Mouse (Mus musculus): ENCODE results near the gene Men1. TPM values are rescaled to one million over a fixed set of nuclear protein-coding genes. Genes with fewer than 3 reads are reported as not detected.

Men1 gene
- polyA plus RNA-seq, 1 experiment from 2014 or later, result 96.1 TPM

DNA sequence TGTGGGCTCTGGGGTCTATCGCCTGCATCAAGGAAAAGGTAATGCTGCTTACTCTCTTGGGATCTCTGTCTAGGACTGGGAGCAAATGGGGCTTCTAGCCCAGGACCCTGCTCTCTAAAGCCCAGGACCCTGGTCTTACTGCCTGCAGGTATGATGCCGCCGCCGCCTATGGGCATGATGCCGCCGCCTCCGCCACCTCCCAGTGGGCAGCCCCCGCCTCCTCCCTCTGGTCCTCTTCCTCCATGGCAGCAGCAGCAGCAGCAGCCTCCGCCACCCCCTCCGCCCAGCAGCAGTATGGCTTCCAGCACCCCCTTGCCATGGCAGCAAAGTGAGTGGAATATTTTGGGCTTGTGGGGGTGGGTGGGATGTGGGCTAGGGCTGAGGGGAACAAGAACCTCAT is 39.8 kb downstream of the Men1 start:
- Histone ChIP-seq H3K4me3 (replicated peaks; ENCODE audit: low read length) (no peak overlapping the region), H3K27me3 (replicated peaks; ENCODE audit: control insufficient read depth, insufficient read depth, low read length) (no peaks in the 10 kb centered on the region), H3K27ac (ENCODE audit: low read length) (no peak overlapping the region), H3K4me1 (replicated peaks; ENCODE audit: control insufficient read depth, insufficient read depth, low read length) (no peaks in the 10 kb centered on the region), H3K9me3 (ENCODE audit: control insufficient read depth, low read length) (no peaks in the 10 kb centered on the region), H3K36me3 (ENCODE audit: control insufficient read depth, insufficient read depth) (peaks cover 63% of the 10 kb centered on the region), H3K4me2 (ENCODE audit: low read length) (no peak overlapping the region), H3K9ac (replicated peaks; ENCODE audit: low read depth, low read length) (no peak overlapping the region)
- WGBS, result 97% methylated on average over 10 of the region's 10 CpGs
- no peak for ATAC-seq

DNA sequence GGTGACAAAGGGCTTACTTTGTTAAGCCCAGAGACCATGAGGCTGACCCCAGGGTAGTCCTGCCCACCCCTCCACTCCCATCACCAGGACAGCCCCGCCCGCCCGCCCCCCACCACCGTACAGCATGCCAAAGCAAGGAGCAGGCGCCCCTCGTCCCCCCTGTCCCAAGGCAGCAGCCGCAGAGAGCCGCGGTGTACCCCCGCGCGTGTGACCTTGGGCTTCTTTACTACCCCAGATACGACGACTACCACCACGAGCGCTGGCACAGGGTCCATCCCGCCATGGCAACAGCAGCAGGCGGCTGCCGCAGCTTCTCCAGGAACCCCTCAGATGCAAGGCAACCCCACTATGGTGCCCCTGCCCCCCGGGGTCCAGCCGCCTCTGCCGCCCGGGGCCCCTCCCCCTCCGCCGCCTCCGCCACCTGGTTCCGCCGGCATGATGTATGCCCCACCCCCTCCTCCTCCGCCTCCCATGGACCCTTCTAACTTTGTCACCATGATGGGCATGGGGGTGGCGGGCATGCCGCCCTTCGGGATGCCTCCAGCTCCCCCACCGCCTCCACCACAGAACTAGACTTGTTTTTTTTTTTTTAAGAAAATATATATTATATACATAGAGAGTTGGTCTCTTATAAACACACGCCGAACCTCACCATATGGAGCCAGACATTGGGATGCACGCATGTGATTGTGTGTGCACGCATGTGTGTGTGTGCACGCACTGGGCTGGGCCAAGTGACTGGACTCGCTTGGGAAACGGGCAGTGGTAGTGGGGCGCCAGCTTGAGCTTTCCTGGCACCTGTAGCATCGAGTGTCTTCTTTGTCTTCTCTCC is 40.9 kb downstream of the Men1 start:
- WGBS, result 91% methylated on average over 39 of the region's 42 CpGs
- Histone ChIP-seq H3K27ac (ENCODE audit: low read length) (no peak overlapping the region), H3K4me1 (replicated peaks; ENCODE audit: control insufficient read depth, insufficient read depth, low read length) (no peaks in the 10 kb centered on the region), H3K4me3 (replicated peaks; ENCODE audit: low read length) (no peak overlapping the region), H3K4me2 (ENCODE audit: low read length) (no peak overlapping the region), H3K36me3 (ENCODE audit: control insufficient read depth, insufficient read depth) (peaks cover 61% of the 10 kb centered on the region), H3K9me3 (ENCODE audit: control insufficient read depth, low read length) (no peaks in the 10 kb centered on the region), H3K9ac (replicated peaks; ENCODE audit: low read depth, low read length) (no peak overlapping the region), H3K27me3 (replicated peaks; ENCODE audit: control insufficient read depth, insufficient read depth, low read length) (no peaks in the 10 kb centered on the region)
- 0 out of 2 replicates have a peak, but pooled peaks have one; percentile 15 for ATAC-seq

DNA sequence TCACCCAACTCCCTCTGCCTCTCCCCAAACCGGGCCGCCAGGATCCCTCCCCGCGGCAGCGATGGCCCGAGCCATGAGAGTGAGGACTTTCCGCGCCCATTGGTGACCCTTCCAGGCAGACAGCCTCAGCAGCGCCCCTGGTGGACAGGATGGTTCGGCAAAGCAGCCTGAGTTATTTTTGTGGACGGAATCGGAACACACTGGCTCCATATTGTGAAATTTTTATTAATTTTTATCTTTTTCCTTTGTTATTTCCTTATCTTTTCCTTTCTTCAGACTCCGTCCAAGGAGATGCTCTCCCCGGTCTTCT is 41.4 kb downstream of the Men1 start:
- no peak overlapping the region for H3K27ac ChIP-seq (ENCODE audit: low read length)
- H3K4me2 ChIP-seq (ENCODE audit: low read length), result no peak overlapping the region
- H3K9me3 ChIP-seq (ENCODE audit: control insufficient read depth, low read length), result no peaks in the 10 kb centered on the region
- 75% methylated on average over 14 of the region's 14 CpGs for WGBS
- H3K4me3 ChIP-seq (replicated peaks; ENCODE audit: low read length), result no peak overlapping the region
- H3K9ac ChIP-seq (replicated peaks; ENCODE audit: low read depth, low read length), result no peak overlapping the region
- H3K4me1 ChIP-seq (replicated peaks; ENCODE audit: control insufficient read depth, insufficient read depth, low read length), result no peaks in the 10 kb centered on the region
- ATAC-seq, result no peak
- H3K36me3 ChIP-seq (ENCODE audit: control insufficient read depth, insufficient read depth), result peaks cover 59% of the 10 kb centered on the region
- H3K27me3 ChIP-seq (replicated peaks; ENCODE audit: control insufficient read depth, insufficient read depth, low read length), result no peaks in the 10 kb centered on the region

DNA sequence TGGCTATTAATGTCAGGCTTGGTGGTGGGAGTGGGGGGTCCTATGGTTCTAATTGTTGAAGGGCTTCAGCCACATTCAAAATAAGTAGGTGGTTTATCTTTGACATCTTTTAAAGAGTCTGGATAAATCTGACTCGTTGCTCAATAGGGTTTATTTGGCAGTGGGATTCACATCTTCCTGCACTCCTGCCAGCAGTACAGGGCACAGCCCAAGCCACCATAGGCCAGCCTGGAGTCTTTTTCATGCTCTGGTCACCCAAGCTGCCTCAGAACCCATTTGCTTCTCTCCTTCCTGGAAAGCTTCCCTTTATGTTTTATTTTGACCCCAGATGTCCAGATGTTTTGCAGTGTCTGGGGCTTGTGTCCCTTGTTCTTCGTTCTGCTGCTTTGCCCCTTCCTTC is 41.9 kb downstream of the Men1 start:
- H3K9me3 ChIP-seq (ENCODE audit: control insufficient read depth, low read length), result no peaks in the 10 kb centered on the region
- no peak overlapping the region for H3K27ac ChIP-seq (ENCODE audit: low read length)
- 70% methylated on average over 2 of the region's 2 CpGs for WGBS
- peaks cover 54% of the 10 kb centered on the region for H3K36me3 ChIP-seq (ENCODE audit: control insufficient read depth, insufficient read depth)
- H3K4me1 ChIP-seq (replicated peaks; ENCODE audit: control insufficient read depth, insufficient read depth, low read length), result no peaks in the 10 kb centered on the region
- H3K9ac ChIP-seq (replicated peaks; ENCODE audit: low read depth, low read length), result no peak overlapping the region
- no peak for ATAC-seq
- H3K4me3 ChIP-seq (replicated peaks; ENCODE audit: low read length), result no peak overlapping the region
- H3K27me3 ChIP-seq (replicated peaks; ENCODE audit: control insufficient read depth, insufficient read depth, low read length), result no peaks in the 10 kb centered on the region
- no peak overlapping the region for H3K4me2 ChIP-seq (ENCODE audit: low read length)

DNA sequence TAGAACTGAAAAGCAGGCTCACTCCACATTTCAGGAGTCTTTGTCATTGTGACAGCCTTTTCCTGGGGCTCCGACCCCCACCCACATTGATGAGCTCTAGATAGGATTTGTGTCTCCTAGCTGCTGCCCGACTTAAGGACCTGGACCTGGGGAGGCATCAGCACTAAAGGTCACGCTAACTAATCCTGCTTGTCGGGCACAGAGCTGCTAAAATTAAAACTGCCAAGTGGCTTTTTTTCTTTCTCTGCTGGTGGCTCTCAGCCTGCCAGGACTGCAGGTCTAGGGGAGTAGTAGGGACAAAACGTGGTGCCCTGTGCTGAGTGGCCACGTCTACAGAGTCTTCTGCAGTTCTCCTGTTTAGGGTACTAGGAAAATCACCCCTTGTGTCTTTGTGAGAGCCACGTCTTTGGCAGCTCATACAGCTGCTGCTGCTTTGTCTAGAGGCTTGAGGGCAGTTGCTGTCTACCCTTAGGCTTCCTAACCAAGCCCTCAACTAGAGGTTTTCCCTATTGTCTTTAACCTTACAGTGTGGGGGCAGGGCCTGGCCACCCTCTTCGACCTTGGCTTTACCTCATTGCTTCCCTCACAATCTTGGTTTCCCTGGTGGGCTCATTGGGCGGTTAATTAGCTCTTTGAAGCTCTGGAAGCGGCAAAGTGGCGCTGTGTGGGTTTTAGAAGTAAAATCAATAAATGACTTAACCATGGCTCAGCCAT is 42.7 kb downstream of the Men1 start:
- H3K4me1 ChIP-seq (replicated peaks; ENCODE audit: control insufficient read depth, insufficient read depth, low read length), result no peaks in the 10 kb centered on the region
- no peak overlapping the region for H3K9ac ChIP-seq (replicated peaks; ENCODE audit: low read depth, low read length)
- H3K9me3 ChIP-seq (ENCODE audit: control insufficient read depth, low read length), result no peaks in the 10 kb centered on the region
- H3K4me3 ChIP-seq (replicated peaks; ENCODE audit: low read length), result no peak overlapping the region
- WGBS, result 46% methylated on average over 11 of the region's 11 CpGs
- no peaks in the 10 kb centered on the region for H3K27me3 ChIP-seq (replicated peaks; ENCODE audit: control insufficient read depth, insufficient read depth, low read length)
- no peak for ATAC-seq
- H3K27ac ChIP-seq (ENCODE audit: low read length), result no peak overlapping the region
- no peak overlapping the region for H3K4me2 ChIP-seq (ENCODE audit: low read length)
- H3K36me3 ChIP-seq (ENCODE audit: control insufficient read depth, insufficient read depth), result peaks cover 46% of the 10 kb centered on the region

DNA sequence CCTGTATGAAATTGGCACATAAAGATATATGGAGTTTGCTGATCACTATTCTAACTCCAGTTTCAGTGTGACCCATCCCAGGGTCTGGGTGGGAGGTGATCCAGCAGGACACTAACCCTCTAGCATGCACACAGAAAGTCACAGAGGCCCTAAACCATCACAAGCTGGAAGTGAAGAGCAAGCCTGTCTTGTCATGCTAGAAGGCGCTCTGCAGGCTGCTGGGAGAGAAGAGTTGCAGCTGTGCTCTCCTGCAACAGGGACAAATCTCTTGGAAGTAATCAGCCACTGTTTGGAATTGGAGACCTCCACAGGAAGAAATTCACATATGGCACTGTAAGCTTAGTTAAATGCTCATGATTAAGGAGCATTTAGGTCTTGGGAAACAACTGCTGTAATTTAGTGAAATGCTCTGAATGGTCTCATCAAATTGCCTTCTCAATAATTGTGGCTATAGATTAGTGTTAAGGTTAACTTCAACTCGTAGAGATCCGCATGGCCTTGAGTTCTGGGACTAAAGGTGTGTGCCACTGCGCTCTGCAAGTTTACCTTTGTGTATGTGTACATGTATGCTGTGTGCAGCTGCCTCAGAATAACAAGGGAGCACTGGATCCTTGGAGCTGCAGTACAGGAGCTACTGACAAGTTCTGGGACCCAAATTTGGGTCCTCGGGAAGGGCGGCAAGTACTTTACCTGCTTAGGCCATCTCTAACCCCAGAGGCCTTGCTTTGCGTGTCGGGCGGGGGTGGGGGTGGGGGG is 45.8 kb downstream of the Men1 start:
- H3K4me2 ChIP-seq (ENCODE audit: low read length), result no peak overlapping the region
- no peak for ATAC-seq
- H3K4me1 ChIP-seq (replicated peaks; ENCODE audit: control insufficient read depth, insufficient read depth, low read length), result no peaks in the 10 kb centered on the region
- WGBS, result 90% methylated on average over 9 of the region's 9 CpGs
- H3K27ac ChIP-seq (ENCODE audit: low read length), result no peak overlapping the region
- no peaks in the 10 kb centered on the region for H3K9me3 ChIP-seq (ENCODE audit: control insufficient read depth, low read length)
- H3K4me3 ChIP-seq (replicated peaks; ENCODE audit: low read length), result no peak overlapping the region
- no peaks in the 10 kb centered on the region for H3K27me3 ChIP-seq (replicated peaks; ENCODE audit: control insufficient read depth, insufficient read depth, low read length)
- H3K9ac ChIP-seq (replicated peaks; ENCODE audit: low read depth, low read length), result no peak overlapping the region
- H3K36me3 ChIP-seq (ENCODE audit: control insufficient read depth, insufficient read depth), result peaks cover 20% of the 10 kb centered on the region

DNA sequence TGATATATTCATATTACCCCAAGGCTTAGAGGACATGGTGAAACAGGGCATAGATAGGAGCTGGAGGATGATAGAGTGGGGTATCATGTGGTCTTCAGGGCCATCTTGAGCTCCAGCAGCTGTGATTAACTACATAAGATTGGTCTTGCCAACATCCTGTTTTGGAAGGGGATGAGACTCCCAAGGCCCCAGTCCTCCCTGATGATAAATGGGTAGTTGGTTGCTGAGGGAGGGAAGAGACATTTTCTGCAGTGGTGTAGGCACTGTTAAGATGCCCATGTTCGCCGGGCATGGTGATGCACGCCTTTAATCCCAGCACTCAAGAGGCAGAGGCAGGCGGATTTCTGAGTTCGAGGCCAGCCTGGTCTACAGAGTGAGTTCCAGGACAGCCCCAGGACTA is 46.5 kb downstream of the Men1 start:
- Histone ChIP-seq H3K27me3 (replicated peaks; ENCODE audit: control insufficient read depth, insufficient read depth, low read length) (no peaks in the 10 kb centered on the region), H3K27ac (ENCODE audit: low read length) (no peak overlapping the region), H3K9me3 (ENCODE audit: control insufficient read depth, low read length) (no peaks in the 10 kb centered on the region), H3K4me3 (replicated peaks; ENCODE audit: low read length) (no peak overlapping the region), H3K4me2 (ENCODE audit: low read length) (no peak overlapping the region), H3K9ac (replicated peaks; ENCODE audit: low read depth, low read length) (no peak overlapping the region), H3K4me1 (replicated peaks; ENCODE audit: control insufficient read depth, insufficient read depth, low read length) (no peaks in the 10 kb centered on the region), H3K36me3 (ENCODE audit: control insufficient read depth, insufficient read depth) (peaks cover 13% of the 10 kb centered on the region)
- WGBS, result 97% methylated on average over 5 of the region's 5 CpGs
- no peak for ATAC-seq

DNA sequence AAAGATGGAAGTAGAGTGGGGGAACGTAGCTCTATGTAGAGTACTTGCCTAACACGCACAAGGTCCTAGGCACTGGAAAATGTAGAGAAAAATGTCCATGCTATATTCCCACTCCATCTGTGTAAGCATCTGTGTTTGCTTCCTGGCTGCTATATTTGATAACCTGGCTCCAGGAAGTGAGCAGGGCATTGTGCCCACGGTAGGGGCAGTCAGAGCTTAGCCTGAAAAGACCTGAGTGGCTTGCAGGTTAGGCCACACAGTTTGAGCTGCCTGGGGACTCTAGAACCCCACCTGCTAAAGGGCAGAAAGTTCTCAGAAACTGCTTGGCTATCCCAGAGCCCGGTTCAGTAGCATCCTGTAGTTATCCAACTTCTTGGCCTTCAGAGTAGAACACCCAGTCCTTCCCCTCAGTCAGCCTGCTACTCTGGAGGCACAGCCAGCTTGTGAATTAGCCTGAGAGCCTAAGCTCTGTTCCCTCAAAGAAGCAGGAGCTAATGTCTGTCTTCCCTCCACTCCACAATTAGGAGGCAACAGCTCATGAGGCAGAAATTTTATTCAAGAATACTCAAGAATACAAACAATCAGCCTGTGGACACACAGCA is 47.6 kb downstream of the Men1 start:
- H3K4me1 ChIP-seq (replicated peaks; ENCODE audit: control insufficient read depth, insufficient read depth, low read length), result no peaks in the 10 kb centered on the region
- H3K9me3 ChIP-seq (ENCODE audit: control insufficient read depth, low read length), result no peaks in the 10 kb centered on the region
- no peaks in the 10 kb centered on the region for H3K27me3 ChIP-seq (replicated peaks; ENCODE audit: control insufficient read depth, insufficient read depth, low read length)
- no peak for ATAC-seq
- no peak overlapping the region for H3K4me2 ChIP-seq (ENCODE audit: low read length)
- H3K36me3 ChIP-seq (ENCODE audit: control insufficient read depth, insufficient read depth), result peaks cover 4% of the 10 kb centered on the region
- H3K27ac ChIP-seq (ENCODE audit: low read length), result no peak overlapping the region
- no peak overlapping the region for H3K4me3 ChIP-seq (replicated peaks; ENCODE audit: low read length)
- WGBS, result 80% methylated on average over 4 of the region's 4 CpGs
- no peak overlapping the region for H3K9ac ChIP-seq (replicated peaks; ENCODE audit: low read depth, low read length)

DNA sequence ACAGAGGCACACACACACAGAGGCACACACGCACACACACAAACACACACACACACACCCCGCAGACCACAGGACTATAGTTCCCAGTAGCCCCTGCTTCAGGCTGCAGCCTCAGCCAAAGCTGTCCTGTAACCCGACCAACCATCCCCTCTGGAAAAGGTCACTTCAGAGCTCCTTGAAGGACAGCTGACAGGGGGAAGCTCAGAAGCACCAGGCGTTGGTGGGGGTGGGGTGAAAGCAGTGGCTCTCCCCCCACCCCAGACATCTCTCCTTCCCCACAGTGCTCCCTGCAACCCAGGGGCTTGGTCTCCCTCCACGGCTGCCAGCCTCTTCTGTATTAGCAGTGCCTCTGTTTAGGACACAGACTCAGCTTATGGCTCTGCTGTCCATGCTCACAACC is 48.7 kb downstream of the Men1 start:
- 60% methylated on average over 5 of the region's 5 CpGs for WGBS
- Histone ChIP-seq H3K4me2 (ENCODE audit: low read length) (no peak overlapping the region), H3K27ac (ENCODE audit: low read length) (no peak overlapping the region), H3K9me3 (ENCODE audit: control insufficient read depth, low read length) (no peaks in the 10 kb centered on the region), H3K27me3 (replicated peaks; ENCODE audit: control insufficient read depth, insufficient read depth, low read length) (no peaks in the 10 kb centered on the region), H3K4me1 (replicated peaks; ENCODE audit: control insufficient read depth, insufficient read depth, low read length) (no peaks in the 10 kb centered on the region), H3K4me3 (replicated peaks; ENCODE audit: low read length) (no peak overlapping the region), H3K9ac (replicated peaks; ENCODE audit: low read depth, low read length) (no peak overlapping the region), H3K36me3 (ENCODE audit: control insufficient read depth, insufficient read depth) (no peaks in the 10 kb centered on the region)
- ATAC-seq, result no peak

Measured in forebrain, embryonic 16.5 days (tissue).